30 mouse cellular contexts compared by ENCODE assay signal in the genomic region with DNA sequence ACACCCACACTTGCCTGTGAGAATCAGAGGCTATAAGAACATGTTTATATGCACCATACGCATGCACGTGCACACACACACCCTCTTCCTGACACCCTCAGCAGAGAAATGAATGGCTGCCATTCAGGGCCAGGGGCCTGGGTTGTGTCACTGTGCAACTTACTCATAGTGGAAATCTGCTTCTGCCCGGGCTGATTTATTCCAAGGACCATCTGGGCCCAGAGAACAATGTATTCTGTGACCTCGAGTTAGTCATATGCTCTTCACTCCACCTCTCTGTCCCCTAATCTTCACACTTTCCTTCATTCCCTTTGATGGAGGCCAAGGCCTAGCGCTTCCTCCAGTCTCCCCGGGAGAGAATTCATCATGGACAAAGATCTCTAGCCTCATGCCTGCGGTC.
DNase-seq lines count a peak whose midpoint lies in the region; ATAC-seq and TF ChIP-seq lines count a peak whose summit lies in the region.
"Had no signal": no experiment of that assay in that cellular context is flagged by ENCODE, and none has a peak within 500 bp of the region (broad histone marks: within the 10 kb centered on the region; RNA-seq: fewer than 3 reads in every experiment).

No protein-coding gene starts in this region.

- no peaks in the 10 kb centered on the region for H3K27me3 ChIP-seq in hindbrain, embryonic 11.5 days (ENCODE audit: control insufficient read depth, insufficient read depth, low read length)
- H3K27me3 ChIP-seq in hindbrain, embryonic 14.5 days (ENCODE audit: control insufficient read depth, insufficient read depth, low read length), result no peaks in the 10 kb centered on the region
- H3K27me3 ChIP-seq in stomach, embryonic 14.5 days (ENCODE audit: control insufficient read depth, insufficient read depth, low read length), result no peaks in the 10 kb centered on the region
- H3K27me3 ChIP-seq in stomach, postnatal 0 days (ENCODE audit: control insufficient read depth, insufficient read depth, low read length), result no peaks in the 10 kb centered on the region
- 0 out of 2 replicates have a peak, but pooled peaks cover 4% of the 10 kb centered on the region for H3K27me3 ChIP-seq in forebrain, embryonic 15.5 days
- H3K27me3 ChIP-seq: embryonic facial prominence, embryonic 15.5 days; heart, embryonic 13.5 days; lung, embryonic 15.5 days had no signal

- H3K27ac ChIP-seq in hindbrain, embryonic 11.5 days (ENCODE audit: low read depth, low read length), result 0 out of 2 replicates have a peak overlapping the region, but pooled peaks have one; percentile 17
- H3K27ac ChIP-seq in hindbrain, embryonic 14.5 days, result no peak overlapping the region
- H3K27ac ChIP-seq in stomach, embryonic 14.5 days (ENCODE audit: low read length), result no peak overlapping the region
- no peak overlapping the region for H3K27ac ChIP-seq in stomach, postnatal 0 days (replicated peaks)
- H3K27ac ChIP-seq in forebrain, embryonic 15.5 days (replicated peaks), result no peak overlapping the region
- H3K27ac ChIP-seq: embryonic facial prominence, embryonic 15.5 days; heart, embryonic 13.5 days; kidney, postnatal 0 days; limb, embryonic 13.5 days; lung, embryonic 15.5 days; neural tube, embryonic 13.5 days had no signal

- H3K36me3 ChIP-seq in hindbrain, embryonic 11.5 days (ENCODE audit: control insufficient read depth, insufficient read depth, low read length), result no peaks in the 10 kb centered on the region
- no peaks in the 10 kb centered on the region for H3K36me3 ChIP-seq in hindbrain, embryonic 14.5 days (replicated peaks; ENCODE audit: control insufficient read depth, insufficient read depth)
- H3K36me3 ChIP-seq in stomach, embryonic 14.5 days (ENCODE audit: control insufficient read depth, insufficient read depth, low read length), result no peaks in the 10 kb centered on the region
- no peaks in the 10 kb centered on the region for H3K36me3 ChIP-seq in stomach, postnatal 0 days (ENCODE audit: control insufficient read depth, insufficient read depth, low read length)
- H3K36me3 ChIP-seq in forebrain, embryonic 15.5 days, result no peaks in the 10 kb centered on the region
- H3K36me3 ChIP-seq: embryonic facial prominence, embryonic 15.5 days; heart, embryonic 13.5 days; limb, embryonic 13.5 days; lung, embryonic 15.5 days; neural tube, embryonic 13.5 days had no signal

- no peak overlapping the region for H3K4me2 ChIP-seq in hindbrain, embryonic 11.5 days (replicated peaks; ENCODE audit: low read depth, low read length)
- H3K4me2 ChIP-seq in hindbrain, embryonic 14.5 days (replicated peaks), result no peak overlapping the region
- H3K4me2 ChIP-seq in stomach, embryonic 14.5 days (replicated peaks; ENCODE audit: low read depth, low read length), result no peak overlapping the region
- no peak overlapping the region for H3K4me2 ChIP-seq in stomach, postnatal 0 days (replicated peaks; ENCODE audit: low read depth)
- no peak overlapping the region for H3K4me2 ChIP-seq in forebrain, embryonic 15.5 days (replicated peaks)
- H3K4me2 ChIP-seq: embryonic facial prominence, embryonic 15.5 days; heart, embryonic 13.5 days; limb, embryonic 13.5 days; liver, embryonic 11.5 days; lung, embryonic 15.5 days; midbrain, embryonic 11.5 days; neural tube, embryonic 13.5 days had no signal

- DNase-seq in hindbrain, embryonic 11.5 days (ENCODE audit: low spot score), result no peak
- DNase-seq in hindbrain, embryonic 14.5 days (ENCODE audit: low spot score), result no peak
- no peak for DNase-seq in stomach, postnatal 0 days (ENCODE audit: low spot score)
- peak; percentile 65 to 67 for DNase-seq in adrenal gland, postnatal 36 days
- DNase-seq in embryo, embryonic 10.5 days (ENCODE audit: low spot score), result no peak
- DNase-seq: cerebellum, adult 18-20 months; cerebellum, postnatal 10 days; heart, postnatal 10 days; kidney, adult 8-10 months; kidney, postnatal 4 days; layer of hippocampus, adult 9-11 months; retina, postnatal 1 day; right cerebral cortex, postnatal 25 days; thymus, adult 18-20 months; thymus, postnatal 25 days had no signal

- H3K4me1 ChIP-seq in hindbrain, embryonic 11.5 days (replicated peaks; ENCODE audit: control insufficient read depth, insufficient read depth, low read length), result no peaks in the 10 kb centered on the region
- H3K4me1 ChIP-seq in hindbrain, embryonic 14.5 days (replicated peaks; ENCODE audit: control insufficient read depth, insufficient read depth, low read length), result 0 out of 2 replicates have a peak, but pooled peaks cover 4% of the 10 kb centered on the region
- H3K4me1 ChIP-seq in stomach, embryonic 14.5 days (ENCODE audit: control insufficient read depth, insufficient read depth, low read length), result no peaks in the 10 kb centered on the region; the same call in 1 of the 2 replicates
- H3K4me1 ChIP-seq in stomach, postnatal 0 days (replicated peaks; ENCODE audit: control insufficient read depth, insufficient read depth), result no peaks in the 10 kb centered on the region
- no peaks in the 10 kb centered on the region; the same call in 1 of the 2 replicates for H3K4me1 ChIP-seq in forebrain, embryonic 15.5 days
- H3K4me1 ChIP-seq: embryonic facial prominence, embryonic 15.5 days; lung, embryonic 15.5 days had no signal

- 70% methylated on average over 7 of the region's 7 CpGs for WGBS in hindbrain, embryonic 11.5 days
- 51% methylated on average over 7 of the region's 7 CpGs for WGBS in hindbrain, embryonic 14.5 days
- 57% methylated on average over 7 of the region's 7 CpGs for WGBS in stomach, embryonic 14.5 days
- 71% methylated on average over 7 of the region's 7 CpGs for WGBS in stomach, postnatal 0 days
- 72% methylated on average over 7 of the region's 7 CpGs for WGBS in forebrain, embryonic 15.5 days

- no peak for TF ChIP-seq CTCF in stomach, postnatal 0 days (IDR thresholded peaks at IDR 0.05; ENCODE audit: low read depth)

- no peak overlapping the region for H3K9ac ChIP-seq in hindbrain, embryonic 11.5 days (ENCODE audit: low read depth, low read length)
- no peak overlapping the region for H3K9ac ChIP-seq in hindbrain, embryonic 14.5 days
- H3K9ac ChIP-seq in stomach, embryonic 14.5 days (replicated peaks; ENCODE audit: low read depth, low read length), result no peak overlapping the region
- H3K9ac ChIP-seq in stomach, postnatal 0 days (ENCODE audit: low read length), result no peak overlapping the region
- no peak overlapping the region for H3K9ac ChIP-seq in forebrain, embryonic 15.5 days (replicated peaks)
- H3K9ac ChIP-seq: embryonic facial prominence, embryonic 15.5 days; heart, embryonic 13.5 days; limb, embryonic 13.5 days; lung, embryonic 15.5 days; neural tube, embryonic 13.5 days had no signal

- no peak for TF ChIP-seq EP300 in stomach, postnatal 0 days (optimal IDR thresholded peaks at IDR 0.05)

- no peaks in the 10 kb centered on the region for H3K9me3 ChIP-seq in hindbrain, embryonic 11.5 days (ENCODE audit: control insufficient read depth, low read length)
- H3K9me3 ChIP-seq in hindbrain, embryonic 14.5 days (ENCODE audit: control insufficient read depth, low read length), result no peaks in the 10 kb centered on the region
- H3K9me3 ChIP-seq in stomach, embryonic 14.5 days (ENCODE audit: control insufficient read depth, low read depth, low read length), result no peaks in the 10 kb centered on the region
- H3K9me3 ChIP-seq in stomach, postnatal 0 days (ENCODE audit: control insufficient read depth, low read length), result no peaks in the 10 kb centered on the region
- H3K9me3 ChIP-seq in forebrain, embryonic 15.5 days, result no peaks in the 10 kb centered on the region
- H3K9me3 ChIP-seq: embryonic facial prominence, embryonic 10.5 days; embryonic facial prominence, embryonic 15.5 days; heart, embryonic 13.5 days; limb, embryonic 13.5 days; lung, embryonic 15.5 days; neural tube, embryonic 13.5 days had no signal

- no peak overlapping the region for H3K4me3 ChIP-seq in hindbrain, embryonic 11.5 days (ENCODE audit: low read depth, low read length)
- H3K4me3 ChIP-seq in hindbrain, embryonic 14.5 days (replicated peaks; ENCODE audit: low read length), result no peak overlapping the region
- H3K4me3 ChIP-seq in stomach, embryonic 14.5 days (ENCODE audit: low read depth, low read length), result no peak overlapping the region
- no peak overlapping the region for H3K4me3 ChIP-seq in stomach, postnatal 0 days (ENCODE audit: low read depth, low read length)
- H3K4me3 ChIP-seq in forebrain, embryonic 15.5 days, result no peak overlapping the region
- H3K4me3 ChIP-seq: embryonic facial prominence, embryonic 10.5 days; embryonic facial prominence, embryonic 15.5 days; heart, embryonic 13.5 days; limb, embryonic 13.5 days; lung, embryonic 15.5 days; neural tube, embryonic 13.5 days had no signal

- ATAC-seq in hindbrain, embryonic 11.5 days (ENCODE audit: low FRiP score), result no peak
- no peak for ATAC-seq in hindbrain, embryonic 14.5 days (ENCODE audit: low FRiP score)
- peak; percentile 28; the same call in 1 of the 2 replicates for ATAC-seq in stomach, embryonic 14.5 days (ENCODE audit: insufficient number of reproducible peaks, insufficient read depth, low FRiP score, low read depth)
- no peak for ATAC-seq in stomach, postnatal 0 days (ENCODE audit: low FRiP score, low TSS enrichment)
- ATAC-seq in forebrain, embryonic 15.5 days (replicated peaks), result no peak
- ATAC-seq: forebrain, embryonic 14.5 days; intestine, embryonic 16.5 days; midbrain, embryonic 16.5 days; Patski had no signal

Comparison
In these comparisons a context has a peak if more than half of its experiments do, and no peak if none do; other contexts are left out.
1. DNase-seq: peak in adrenal gland, postnatal 36 days (2 of 2); none in hindbrain, embryonic 11.5 days (single experiment), hindbrain, embryonic 14.5 days (single experiment), stomach, postnatal 0 days (single experiment) and embryo, embryonic 10.5 days (single experiment).